Mouse (Mus musculus) kidney, adult 8-10 months (tissue): ENCODE data around the gene Cul4b.
A peak's percentile ranks its signal among the peaks of the same experiment; 100 is the strongest.
"Not testable (repeated sequence)": the region's sequence is repeated elsewhere in the genome, so short reads cannot be mapped to it uniquely, and the experiment has no call there.

ENCODE experiments used
- DNase-seq, 2 experiments: peaks; one replicate each; pipeline ENCODE4 v3.0.0; 2022

The Cul4b gene

GRCm38 (mm10) chrX:38576078-38576477, at the start of gene Cul4b:
Gene Cul4b (minus strand): TSS chrX:38576196.
- DNase-seq: no peak

GRCm38 (mm10) chrX:38600995-38601369, 25.0 kb upstream of the Cul4b start:
- peak in 1 of 2 experiments; percentile 10 for DNase-seq

GRCm38 (mm10) chrX:38600177-38600994, 24.4 kb upstream of the Cul4b start, which contains the start of gene Mcts1:
Gene Mcts1 (plus strand): TSS chrX:38600578.
- DNase-seq: peak; percentile 78 to 82

GRCm38 (mm10) chrX:38593180-38593889, 17.3 kb upstream of the Cul4b start:
- DNase-seq: no peak

- DNase-seq: no peak
Measured at GRCm38 (mm10) chrX:38591749-38592148, 15.8 kb upstream of the Cul4b start.

- peak; percentile 51 to 55 for DNase-seq
Measured at GRCm38 (mm10) chrX:38589827-38590226, 13.8 kb upstream of the Cul4b start.

GRCm38 (mm10) chrX:38583261-38583660, 7.3 kb upstream of the Cul4b start:
- DNase-seq: no peak

- DNase-seq: no peak
Measured at GRCm38 (mm10) chrX:38581140-38581539, 5.1 kb upstream of the Cul4b start.

GRCm38 (mm10) chrX:38566521-38567205, 9.3 kb downstream of the Cul4b start:
- DNase-seq: no peak

- no peak for DNase-seq
Measured at GRCm38 (mm10) chrX:38565176-38565542, 10.8 kb downstream of the Cul4b start.

- peak; percentile 92 to 93 for DNase-seq
Measured at GRCm38 (mm10) chrX:38564542-38565175, 11.3 kb downstream of the Cul4b start.

- DNase-seq: peak; percentile 19 to 26
Measured at GRCm38 (mm10) chrX:38563941-38564541, 12.0 kb downstream of the Cul4b start.

- DNase-seq: no peak
Measured at GRCm38 (mm10) chrX:38553255-38553654, 22.7 kb downstream of the Cul4b start.

GRCm38 (mm10) chrX:38514556-38514955, 61.4 kb downstream of the Cul4b start:
- DNase-seq: peak; percentile 1 to 7

- DNase-seq: no peak
Measured at GRCm38 (mm10) chrX:38504846-38505245, 71.2 kb downstream of the Cul4b start.

GRCm38 (mm10) chrX:38502182-38502581, 73.8 kb downstream of the Cul4b start:
- DNase-seq: not testable (repeated sequence)

GRCm38 (mm10) chrX:38485464-38485863, 90.5 kb downstream of the Cul4b start:
- DNase-seq: not testable (repeated sequence)
